18 mouse cellular contexts compared by ENCODE assay signal in genomic region chr7:90080083-90080772, GRCm38 (mm10). TPM values are rescaled to one million over a fixed set of nuclear protein-coding genes. Genes with fewer than 3 reads are reported as not detected.
DNase-seq lines count a peak whose midpoint lies in the region; ATAC-seq lines count a peak whose summit lies in the region.
"Had no signal": no experiment of that assay in that cellular context is flagged by ENCODE, and none has a peak within 500 bp of the region (broad histone marks: within the 10 kb centered on the region; RNA-seq: fewer than 3 reads in every experiment).

No protein-coding gene starts in this region.

- H3K9me3 ChIP-seq in heart, embryonic 15.5 days (replicated peaks), result no peaks in the 10 kb centered on the region
- no peaks in the 10 kb centered on the region for H3K9me3 ChIP-seq in liver, embryonic 15.5 days (replicated peaks)
- no peaks in the 10 kb centered on the region for H3K9me3 ChIP-seq in forebrain, embryonic 14.5 days (replicated peaks; ENCODE audit: control insufficient read depth, low read length)
- H3K9me3 ChIP-seq in limb, embryonic 10.5 days (replicated peaks), result no peaks in the 10 kb centered on the region
- H3K9me3 ChIP-seq: G1E; limb, embryonic 12.5 days had no signal

- no peak overlapping the region for H3K9ac ChIP-seq in heart, embryonic 15.5 days
- peak overlapping the region; percentile 46 for H3K9ac ChIP-seq in liver, embryonic 15.5 days
- H3K9ac ChIP-seq in forebrain, embryonic 14.5 days (ENCODE audit: low read length), result no peak overlapping the region
- H3K9ac ChIP-seq: limb, embryonic 12.5 days had no signal

- no peak for DNase-seq in heart, postnatal 10 days
- DNase-seq in c-Kit-negative CD71-positive TER-119-positive erythroid progenitor cells, embryonic 14.5 days (ENCODE audit: low read depth, low spot score), result peak; percentile 68
- DNase-seq in forebrain, embryonic 14.5 days (ENCODE audit: low spot score), result no peak
- no peak for DNase-seq in limb, embryonic 10.5 days (ENCODE audit: low spot score)
- DNase-seq in cerebellum, adult 9-10 months, result no peak
- DNase-seq: adrenal gland, postnatal 10 days; cerebellum, postnatal 10 days; gastrocnemius, postnatal 25 days; kidney, adult 11 months; kidney, postnatal 25 days; lung, postnatal 10 days; retina, postnatal 1 day; thymus, postnatal 25 days had no signal

- peaks cover 26% of the 10 kb centered on the region for H3K4me1 ChIP-seq in heart, embryonic 15.5 days (replicated peaks)
- peaks cover 96% of the 10 kb centered on the region for H3K4me1 ChIP-seq in liver, embryonic 15.5 days (replicated peaks)
- H3K4me1 ChIP-seq in forebrain, embryonic 14.5 days (ENCODE audit: control insufficient read depth, insufficient read depth, low read length), result no peaks in the 10 kb centered on the region
- H3K4me1 ChIP-seq in limb, embryonic 10.5 days, result no peaks in the 10 kb centered on the region

- H3K27ac ChIP-seq in heart, embryonic 15.5 days, result 0 out of 2 replicates have a peak overlapping the region, but pooled peaks have one; percentile 4
- peak overlapping the region; percentile 95 for H3K27ac ChIP-seq in liver, embryonic 15.5 days (replicated peaks)
- no peak overlapping the region for H3K27ac ChIP-seq in forebrain, embryonic 14.5 days (ENCODE audit: low read depth, low read length)
- no peak overlapping the region for H3K27ac ChIP-seq in limb, embryonic 10.5 days
- H3K27ac ChIP-seq: limb, embryonic 12.5 days had no signal

- H3K4me2 ChIP-seq in heart, embryonic 15.5 days, result 0 out of 2 replicates have a peak overlapping the region, but pooled peaks have one; percentile 19
- H3K4me2 ChIP-seq in liver, embryonic 15.5 days, result peak overlapping the region; percentile 64
- no peak overlapping the region for H3K4me2 ChIP-seq in forebrain, embryonic 14.5 days (ENCODE audit: low read length)
- H3K4me2 ChIP-seq: limb, embryonic 12.5 days had no signal

- ATAC-seq in heart, embryonic 15.5 days (replicated peaks; ENCODE audit: insufficient number of reproducible peaks, insufficient read depth, low FRiP score, low read depth), result no peak
- ATAC-seq in erythroid progenitor cell, adult 5-6 weeks (replicated peaks; ENCODE audit: low FRiP score, poor library complexity, severe bottlenecking), result peak; percentile 67
- peak; percentile 88 for ATAC-seq in liver, embryonic 15.5 days (ENCODE audit: insufficient read depth)
- ATAC-seq in forebrain, embryonic 14.5 days, result no peak

- no peaks in the 10 kb centered on the region for H3K27me3 ChIP-seq in heart, embryonic 15.5 days
- H3K27me3 ChIP-seq in liver, embryonic 15.5 days, result no peaks in the 10 kb centered on the region
- no peaks in the 10 kb centered on the region for H3K27me3 ChIP-seq in forebrain, embryonic 14.5 days (replicated peaks; ENCODE audit: control insufficient read depth, insufficient read depth, low read length)
- no peaks in the 10 kb centered on the region for H3K27me3 ChIP-seq in limb, embryonic 10.5 days (ENCODE audit: low read depth, poor library complexity, severe bottlenecking)
- H3K27me3 ChIP-seq: limb, embryonic 12.5 days had no signal

- no peaks in the 10 kb centered on the region for H3K36me3 ChIP-seq in heart, embryonic 15.5 days
- H3K36me3 ChIP-seq in liver, embryonic 15.5 days (replicated peaks), result no peaks in the 10 kb centered on the region
- H3K36me3 ChIP-seq in forebrain, embryonic 14.5 days (ENCODE audit: control insufficient read depth, insufficient read depth, low read length), result no peaks in the 10 kb centered on the region
- no peaks in the 10 kb centered on the region for H3K36me3 ChIP-seq in limb, embryonic 10.5 days
- H3K36me3 ChIP-seq: G1E; limb, embryonic 12.5 days had no signal

- no peak overlapping the region for H3K4me3 ChIP-seq in heart, embryonic 15.5 days
- peak overlapping the region; percentile 24 for H3K4me3 ChIP-seq in liver, embryonic 15.5 days (replicated peaks)
- H3K4me3 ChIP-seq in forebrain, embryonic 14.5 days (ENCODE audit: low read depth, low read length), result no peak overlapping the region
- no peak overlapping the region for H3K4me3 ChIP-seq in limb, embryonic 10.5 days
- H3K4me3 ChIP-seq: limb, embryonic 12.5 days had no signal

- 41% methylated on average over 7 of the region's 7 CpGs for WGBS in heart, embryonic 15.5 days
- WGBS in liver, embryonic 15.5 days (ENCODE audit: insufficient replicate concordance), result 21% methylated on average over 7 of the region's 7 CpGs
- 73% methylated on average over 7 of the region's 7 CpGs for WGBS in forebrain, embryonic 14.5 days
- whole genome bisulfite sequencing in limb, embryonic 10.5 days, result 69% methylated on average over 7 of the region's 7 CpGs

- intact Hi-C loops in heart, postnatal 10 days (cut with DNase I), result no loop called here

RNA-seq across cellular contexts. Expression of gene Picalm, which starts 49.8 kb away (rescaled TPM):
- 26.6 and 28.0 TPM in 2 replicates for polyA plus RNA-seq in heart, embryonic 15.5 days (2015; fragmentation: Nextera tagmentation; extraction: Ambion mirVana)
- total RNA-seq in heart, postnatal 10 days (2021), result 100 to 1,000 TPM; 218 to 284 TPM
- 1,006 and 1,368 TPM in 2 replicates for total RNA-seq in erythroid progenitor cell, adult 5-6 weeks (2015; ENCODE audit: low replicate concordance)
- 1,167 and 1,289 TPM in 2 replicates for total RNA-seq in erythroid progenitor cell, adult 5-6 weeks (2017; ENCODE audit: low replicate concordance)
- 44.8 and 45.1 TPM in 2 replicates for polyA plus RNA-seq in liver, embryonic 15.5 days (2015; fragmentation: Nextera tagmentation; extraction: Ambion mirVana)
- 43.3 and 50.4 TPM in 2 replicates for polyA plus RNA-seq in forebrain, embryonic 14.5 days (2014; fragmentation: Nextera tagmentation; extraction: Ambion mirVana)
- 20.6 and 25.4 TPM in 2 replicates for polyA plus RNA-seq in limb, embryonic 10.5 days (2016; fragmentation: Nextera tagmentation; extraction: Ambion mirVana)

Comparison
In these comparisons a context has a peak if more than half of its experiments do, and no peak if none do; other contexts are left out.
1. ATAC-seq: peak in erythroid progenitor cell, adult 5-6 weeks (single experiment) and liver, embryonic 15.5 days (single experiment); none in heart, embryonic 15.5 days (single experiment) and forebrain, embryonic 14.5 days (single experiment).
2. H3K27ac ChIP-seq: peak in heart, embryonic 15.5 days (single experiment) and liver, embryonic 15.5 days (single experiment); none in forebrain, embryonic 14.5 days (single experiment) and limb, embryonic 10.5 days (single experiment).